Mouse (Mus musculus) ES-CJ7 (cell line): ENCODE measurements around the gene Mep1a.

Source experiments
- DNase-seq: peaks from one replicate; pipeline ENCODE4 v3.0.0; 2011; ENCODE audit warnings: low read depth, low spot score

Mep1a gene

DNA sequence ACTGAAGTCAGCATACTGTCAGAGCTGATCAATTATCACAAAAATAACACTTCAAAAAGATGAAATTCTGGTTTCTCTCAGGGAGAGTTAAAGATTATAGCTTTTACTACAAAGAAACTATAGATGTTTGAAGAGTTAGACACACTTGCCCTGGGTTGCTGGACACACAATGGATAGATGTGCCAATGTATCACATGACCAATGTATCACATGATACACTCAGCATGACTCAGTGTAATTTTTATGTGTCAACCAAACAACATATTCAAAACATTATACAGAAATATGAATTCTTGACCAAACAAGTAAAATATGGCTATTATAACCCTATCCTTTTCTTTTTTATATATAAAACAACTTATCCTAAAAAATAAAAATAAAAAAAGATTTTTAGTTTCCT lies 25.0 kb downstream of the Mep1a start:
- no peak for DNase-seq

DNA sequence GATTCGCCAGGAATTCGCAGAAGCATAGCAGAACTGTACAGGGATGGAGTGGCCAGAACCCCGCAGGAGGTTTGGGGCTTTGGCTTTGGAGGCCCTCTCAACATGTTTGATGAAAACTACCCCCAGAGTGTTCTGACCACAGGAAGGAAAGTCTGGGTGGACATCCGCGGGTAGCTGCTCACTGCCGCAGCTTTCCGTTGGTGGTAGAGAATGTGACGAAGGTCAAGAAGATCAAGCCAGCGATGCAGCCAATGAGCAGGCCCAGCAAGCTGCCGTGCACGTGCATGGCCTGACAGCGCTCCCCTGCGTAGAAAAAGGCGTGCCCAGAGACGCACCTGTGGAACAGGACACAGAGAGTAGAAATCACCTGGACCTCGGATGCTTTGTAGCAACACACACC lies 27.8 kb downstream of the Mep1a start:
- no peak for DNase-seq

DNA sequence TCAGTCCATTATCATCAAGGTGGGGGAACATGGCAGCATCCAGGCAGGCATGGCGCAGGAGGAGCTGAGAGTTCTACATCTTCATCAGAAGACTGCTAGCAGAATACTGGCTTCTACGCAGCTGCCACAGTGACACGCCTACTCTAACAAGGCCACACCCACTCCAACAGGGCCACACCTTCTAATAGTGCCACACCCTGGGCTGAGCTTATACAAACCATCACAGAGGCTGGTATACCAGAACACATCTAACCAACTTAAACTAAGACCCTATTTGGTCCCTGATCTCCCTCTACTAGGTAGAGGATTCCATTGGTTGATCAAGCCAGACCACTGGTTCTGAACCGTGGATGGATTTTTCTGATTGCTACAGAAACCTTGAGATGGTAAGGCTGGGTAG lies 30.1 kb downstream of the Mep1a start:
- no peak for DNase-seq

DNA sequence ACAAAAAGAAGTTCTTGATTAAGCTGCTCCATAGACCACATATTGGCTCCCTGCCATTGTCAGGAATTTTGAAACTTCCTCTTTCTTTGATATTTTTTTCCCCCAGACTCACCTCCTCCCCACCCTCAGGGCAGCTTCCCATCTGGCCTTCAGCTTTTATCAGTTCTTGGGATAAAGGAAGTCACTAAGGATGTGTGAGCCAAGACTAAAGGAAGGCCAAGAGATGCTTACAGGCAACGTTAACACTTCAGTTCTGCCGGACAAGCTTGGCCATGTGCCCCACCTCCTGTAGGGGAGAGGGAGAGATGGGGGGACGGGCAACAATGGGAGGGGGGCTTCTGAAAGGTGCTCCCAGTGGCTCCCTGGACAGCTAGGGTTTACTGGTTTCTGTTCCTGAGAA lies 32.6 kb downstream of the Mep1a start:
- no peak for DNase-seq

DNA sequence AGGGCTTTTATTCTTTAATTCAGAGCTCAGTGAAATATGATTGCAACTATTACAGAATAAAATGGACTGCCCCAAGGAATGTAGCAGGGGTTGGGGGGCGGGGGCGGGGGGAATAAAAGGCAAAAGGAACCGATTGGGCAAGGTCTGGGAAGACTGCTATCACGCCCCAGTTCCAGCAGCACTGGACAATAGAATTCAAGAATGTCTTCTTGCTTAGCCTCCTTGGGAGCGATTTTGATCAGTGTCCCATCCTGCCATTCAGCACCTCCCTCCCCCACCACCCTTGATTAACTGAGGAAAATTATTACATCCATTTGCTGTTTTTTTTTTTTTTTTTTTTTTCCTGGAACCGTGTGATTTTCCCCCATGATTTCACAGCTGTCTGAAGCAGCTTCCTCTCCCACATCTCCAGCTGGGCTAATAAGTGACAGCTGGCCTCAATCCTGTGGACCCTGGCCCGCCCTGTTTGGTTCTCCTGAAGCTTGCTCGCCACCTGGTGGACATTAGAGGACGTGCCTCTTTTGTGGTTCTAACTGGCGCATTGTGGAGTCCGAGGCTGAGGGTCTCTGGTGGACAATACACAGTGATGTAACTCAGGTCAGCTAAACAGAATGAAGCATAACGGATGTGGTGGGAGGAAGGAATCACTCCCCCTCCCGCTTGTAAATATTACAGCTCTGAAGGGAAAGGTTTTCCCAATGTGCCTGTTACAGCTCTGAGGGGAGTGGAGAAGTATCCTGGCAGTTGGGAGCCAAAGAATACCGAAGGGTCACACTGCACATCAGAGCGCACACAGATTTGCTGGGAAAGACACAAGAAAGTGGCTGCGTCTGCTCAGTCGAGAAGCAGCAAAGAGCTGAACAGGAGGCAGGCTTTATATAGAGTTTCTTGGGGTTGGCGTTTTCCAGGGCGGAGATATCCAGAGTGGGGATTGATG lies 42.1 kb downstream of the Mep1a start:
- DNase-seq: peak; percentile 52

DNA sequence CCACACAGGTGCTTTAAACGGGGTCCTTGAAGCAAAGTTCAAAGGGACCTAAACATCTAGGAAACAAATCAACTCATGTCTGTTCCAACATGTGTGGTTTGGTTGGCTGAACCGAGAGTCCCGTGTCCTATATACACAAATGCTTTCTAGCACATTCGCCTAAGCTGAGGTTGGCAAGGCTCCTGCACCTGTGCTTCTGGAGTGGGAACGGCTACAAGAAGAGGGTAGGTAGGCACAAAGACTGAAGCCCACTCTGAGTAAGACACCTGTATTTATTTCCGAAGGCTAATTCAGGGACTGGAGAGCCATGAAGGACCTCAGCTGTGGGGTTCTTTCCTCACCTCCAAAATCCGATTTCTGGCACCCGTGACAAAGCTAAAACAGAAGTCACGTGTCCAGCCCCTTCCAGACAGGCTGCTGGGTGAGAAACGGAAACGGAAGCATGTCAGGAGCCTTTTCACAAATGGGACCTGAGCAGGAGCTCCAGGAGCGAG lies 42.8 kb downstream of the Mep1a start:
- DNase-seq: no peak

DNA sequence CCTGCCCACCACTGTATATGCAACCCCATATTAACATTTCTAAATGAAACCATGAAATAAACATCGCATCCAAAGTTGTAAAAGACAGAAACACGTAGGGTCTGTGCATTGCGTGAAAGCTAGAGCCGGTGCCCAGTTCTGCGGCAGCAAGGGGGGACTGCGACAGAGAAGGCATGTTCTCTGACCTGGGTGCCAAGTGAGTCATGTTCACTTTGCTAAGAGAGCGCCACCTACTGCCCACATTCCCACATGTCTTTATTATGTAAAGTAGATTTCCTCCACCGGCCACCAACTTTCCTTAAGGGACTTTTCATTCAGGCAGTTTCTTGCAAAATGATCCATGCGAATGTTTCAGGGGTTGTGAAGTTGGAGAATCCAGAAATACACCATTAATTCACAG lies 44.0 kb downstream of the Mep1a start:
- DNase-seq: peak; percentile 68

DNA sequence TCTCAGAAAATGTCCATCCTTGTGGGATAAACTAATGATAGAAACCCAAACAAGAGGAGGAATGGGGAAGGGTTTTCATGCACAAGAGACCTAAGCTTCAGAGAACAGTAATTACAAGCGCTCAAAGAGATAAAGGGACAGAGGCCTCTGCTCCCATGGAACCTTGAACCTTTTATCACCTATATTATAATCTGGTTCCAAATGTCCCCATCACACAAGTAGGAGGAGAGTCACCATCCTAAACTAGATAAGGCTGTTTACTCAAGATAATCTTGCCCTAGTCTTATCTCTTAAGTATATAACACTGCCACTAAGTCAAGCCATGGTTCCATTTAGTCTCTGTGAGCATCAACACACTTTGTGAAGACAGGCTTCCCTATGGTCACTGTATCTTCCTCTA lies 51.4 kb downstream of the Mep1a start:
- DNase-seq: no peak

DNA sequence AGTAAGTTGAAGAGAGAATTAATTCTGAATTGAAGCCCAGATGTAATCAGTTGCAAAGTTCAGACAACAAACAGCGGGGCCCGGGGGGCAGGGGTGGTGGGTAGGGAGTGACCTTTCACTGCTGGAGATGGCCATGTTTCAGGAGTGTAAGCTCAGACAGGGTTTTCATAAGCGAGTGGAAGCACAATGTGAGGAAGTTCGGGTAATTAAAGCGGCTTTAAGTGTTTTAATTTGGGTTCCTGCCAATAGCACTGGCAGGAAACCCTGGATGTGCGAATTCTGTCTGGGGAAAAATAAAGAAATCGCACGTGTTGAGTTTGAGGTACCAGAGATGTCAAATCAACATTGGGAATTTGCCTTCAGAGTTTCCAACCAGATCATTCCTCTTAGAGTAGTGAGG lies 68.1 kb downstream of the Mep1a start:
- DNase-seq: no peak

DNA sequence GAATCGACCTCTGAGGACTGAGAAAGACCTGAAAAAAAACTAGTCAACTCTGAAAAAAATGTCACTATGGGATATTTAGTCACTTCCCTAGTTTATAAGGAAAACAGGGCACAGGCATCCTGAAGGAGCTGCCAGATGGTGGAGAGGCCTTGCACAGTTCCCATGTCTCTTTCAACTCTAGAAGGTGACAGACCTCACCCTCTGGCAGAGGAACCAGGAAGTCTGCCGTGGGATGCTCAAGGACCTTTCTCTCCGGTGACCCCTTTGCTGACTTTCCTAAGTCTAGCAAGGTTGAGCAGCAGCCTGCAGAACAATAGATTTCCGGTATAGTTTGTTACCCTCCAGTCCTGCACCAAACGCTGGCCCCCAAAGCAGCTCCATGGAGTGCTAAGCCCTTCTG lies 70.9 kb downstream of the Mep1a start:
- no peak for DNase-seq
